14 mouse cellular contexts compared by ENCODE assay signal in genomic region chr19:40526367-40527014, GRCm38 (mm10).
"Had no signal": no experiment of that assay in that cellular context is flagged by ENCODE, and none has a peak within 500 bp of the region (broad histone marks: within the 10 kb centered on the region; RNA-seq: fewer than 3 reads in every experiment).

No protein-coding gene starts in this region.

- DNase-seq: kidney, postnatal 10 days; kidney, postnatal 4 days; lung, embryonic 14.5 days; lung, postnatal 10 days; lung, postnatal 4 days; midbrain, embryonic 14.5 days; right cerebral cortex, postnatal 14 days; thymus, postnatal 36 days had no signal

- H3K4me1 ChIP-seq: limb, embryonic 10.5 days; liver, embryonic 12.5 days; midbrain, embryonic 10.5 days; neural tube, embryonic 15.5 days had no signal

- H3K4me3 ChIP-seq: layer of hippocampus, adult 2 months; limb, embryonic 10.5 days; liver, embryonic 12.5 days; midbrain, embryonic 10.5 days; myocyte; neural tube, embryonic 15.5 days had no signal

- H3K27me3 ChIP-seq: neural tube, embryonic 15.5 days had no signal

- ATAC-seq: liver, embryonic 12.5 days had no signal

- H3K27ac ChIP-seq: layer of hippocampus, adult 2 months; limb, embryonic 10.5 days; liver, embryonic 12.5 days; midbrain, embryonic 10.5 days; neural tube, embryonic 15.5 days had no signal

- H3K9ac ChIP-seq: liver, embryonic 12.5 days; lung, embryonic 14.5 days; neural tube, embryonic 15.5 days had no signal

- H3K36me3 ChIP-seq: limb, embryonic 10.5 days; liver, embryonic 12.5 days; midbrain, embryonic 10.5 days; neural tube, embryonic 15.5 days had no signal

- H3K4me2 ChIP-seq: liver, embryonic 12.5 days; lung, embryonic 14.5 days; neural tube, embryonic 15.5 days had no signal

- H3K9me3 ChIP-seq: limb, embryonic 10.5 days; liver, embryonic 12.5 days; midbrain, embryonic 10.5 days; neural tube, embryonic 15.5 days had no signal
